Mouse (Mus musculus) ES-Bruce4 (cell line): ENCODE data around the gene Snx11. TPM values are rescaled to one million over a fixed set of nuclear protein-coding genes. Genes with fewer than 3 reads are reported as not detected.
"Not testable (repeated sequence)": the region's sequence is repeated elsewhere in the genome, so short reads cannot be mapped to it uniquely, and the experiment has no call there.

ENCODE experiments used
- H3K27ac ChIP-seq: 2 replicates; pipeline ENCODE4 v1.5.1; 2012; ENCODE audit warnings: low read length, inconsistent platforms; ENCODE audit not compliant: insufficient read depth
- H3K27me3 ChIP-seq: 2 replicates; pipeline ENCODE4 v1.6.1; 2012; ENCODE audit warnings: mild to moderate bottlenecking, low read length, inconsistent platforms; ENCODE audit not compliant: control insufficient read depth, poor library complexity, insufficient read depth, severe bottlenecking
- H3K36me3 ChIP-seq: 2 replicates; pipeline ENCODE4 v1.6.1; 2012; ENCODE audit warnings: inconsistent platforms, mild to moderate bottlenecking, low read length, moderate library complexity; ENCODE audit not compliant: control insufficient read depth, poor library complexity, insufficient read depth, severe bottlenecking
- H3K4me1 ChIP-seq: one replicate; pipeline ENCODE4 v1.8.1; 2011; ENCODE audit warnings: low read length; ENCODE audit not compliant: control insufficient read depth, insufficient read depth
- H3K4me3 ChIP-seq: 2 replicates; pipeline ENCODE4 v1.5.1; 2011; ENCODE audit warnings: low read depth, mild to moderate bottlenecking, low read length
- H3K9ac ChIP-seq: 2 replicates; pipeline ENCODE4 v1.6.1; 2012; ENCODE audit warnings: low read depth, mild to moderate bottlenecking, inconsistent platforms; ENCODE audit not compliant: poor library complexity, severe bottlenecking
- H3K9me3 ChIP-seq: replicated peaks from 2 replicates; pipeline ENCODE4 v1.6.1; 2012; ENCODE audit warnings: mild to moderate bottlenecking, low read length, inconsistent platforms; ENCODE audit not compliant: control insufficient read depth, poor library complexity, insufficient read depth, severe bottlenecking
- CTCF ChIP-seq: IDR thresholded peaks from one replicate; pipeline ENCODE4 v1.8.1; 2011; ENCODE audit warnings: low read depth, low read length
- EP300 ChIP-seq: IDR thresholded peaks from 2 replicates; pipeline ENCODE4 v1.6.1; 2011; ENCODE audit warnings: low read depth, low read length; ENCODE audit not compliant: insufficient read depth
- POLR2A ChIP-seq: IDR thresholded peaks from one replicate; pipeline ENCODE4 v1.8.1; 2011; ENCODE audit warnings: low read length; ENCODE audit not compliant: insufficient read depth
- polyA plus RNA-seq: library from polyadenylated mRNA; stranded (reverse); fragments of >200 nt; gene quantifications from 2 replicates; pipeline ENCODE4 v1.2.4, GENCODE M21; 2011; ENCODE audit warnings: low read depth; ENCODE audit not compliant: missing spikeins, insufficient read depth, insufficient read length

The Snx11 gene
- polyA plus RNA-seq, 1 experiment = 27.3 TPM

DNA sequence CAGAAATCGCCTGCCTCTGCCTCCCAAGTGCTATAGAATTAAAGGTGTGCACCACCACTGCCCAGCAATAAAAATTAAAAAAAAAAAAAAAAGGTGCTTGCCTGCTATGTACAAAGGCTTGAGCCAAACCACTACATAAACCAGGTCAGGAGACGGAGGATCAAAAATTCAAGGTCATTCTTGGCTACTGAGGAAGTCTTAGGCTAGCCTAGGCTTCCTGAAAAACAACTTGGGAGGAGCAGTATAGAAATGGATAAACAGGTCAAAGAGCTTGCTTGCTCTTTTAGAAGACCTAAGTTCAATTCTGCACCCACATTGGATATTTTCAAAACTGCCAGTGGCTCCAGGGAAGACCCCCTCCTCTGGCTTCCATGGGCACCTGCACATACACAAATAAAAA is 37.1 kb upstream of the Snx11 start:
- H3K4me1 ChIP-seq = peaks cover 3% of the 10 kb centered on the region
- H3K4me3 ChIP-seq = no peak overlapping the region
- H3K9ac ChIP-seq = no peak overlapping the region
- H3K27ac ChIP-seq = no peak overlapping the region
- H3K36me3 ChIP-seq = peaks cover 60% of the 10 kb centered on the region
- TF ChIP-seq POLR2A (no peak), CTCF (no peak), EP300 (no peak)
- H3K9me3 ChIP-seq = no peaks in the 10 kb centered on the region
- H3K27me3 ChIP-seq = no peaks in the 10 kb centered on the region

DNA sequence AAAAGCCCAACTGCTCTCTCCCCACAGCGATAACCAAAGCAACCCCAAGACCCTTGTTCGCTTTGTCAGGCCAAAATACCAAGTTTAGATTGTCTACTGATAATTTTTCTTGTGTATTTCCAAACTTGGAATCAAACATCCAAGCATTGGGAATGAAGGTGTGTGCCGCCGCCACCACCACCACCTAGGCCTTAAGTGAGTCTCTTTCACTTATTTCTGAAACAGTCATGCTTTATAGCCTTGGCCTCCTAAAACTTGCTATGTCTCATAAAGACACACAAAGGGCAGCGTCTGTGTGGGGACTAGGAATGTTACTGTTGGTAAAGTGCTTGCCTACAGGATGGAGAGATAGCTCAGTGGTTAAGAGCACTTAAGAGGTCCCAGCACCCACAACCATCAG is 36.6 kb upstream of the Snx11 start:
- no peak for TF ChIP-seq POLR2A
- TF ChIP-seq CTCF = no peak
- no peak for TF ChIP-seq EP300
- Histone ChIP-seq H3K36me3 (peaks cover 60% of the 10 kb centered on the region), H3K27me3 (no peaks in the 10 kb centered on the region), H3K9ac (no peak overlapping the region), H3K4me3 (no peak overlapping the region), H3K4me1 (peaks cover 3% of the 10 kb centered on the region), H3K9me3 (no peaks in the 10 kb centered on the region), H3K27ac (peak overlapping the region; percentile 47; the same call in 1 of the 2 replicates)

DNA sequence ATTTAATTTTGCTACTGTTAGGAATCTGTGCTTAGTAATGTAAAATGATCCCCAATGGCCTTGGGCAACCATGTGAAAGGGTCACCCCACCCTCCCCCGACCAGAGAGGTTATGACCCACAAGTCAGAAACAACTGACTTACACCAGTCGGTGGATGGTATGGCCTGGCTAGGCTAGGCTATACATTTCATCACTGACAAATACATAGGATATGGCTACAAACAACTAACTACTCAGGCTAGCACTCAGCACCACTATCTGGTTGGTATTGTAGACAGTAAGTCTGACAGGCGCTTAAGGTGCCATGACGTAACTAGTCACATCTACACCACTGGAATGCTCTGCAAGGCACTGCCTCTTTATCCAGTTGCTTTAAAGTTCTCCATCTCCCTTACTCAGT is 36.1 kb upstream of the Snx11 start:
- peaks cover 3% of the 10 kb centered on the region for H3K4me1 ChIP-seq
- no peaks in the 10 kb centered on the region for H3K9me3 ChIP-seq
- no peak overlapping the region for H3K9ac ChIP-seq
- peaks cover 60% of the 10 kb centered on the region for H3K36me3 ChIP-seq
- no peak overlapping the region for H3K4me3 ChIP-seq
- TF ChIP-seq CTCF (no peak), POLR2A (no peak), EP300 (no peak)
- no peak overlapping the region for H3K27ac ChIP-seq
- H3K27me3 ChIP-seq = no peaks in the 10 kb centered on the region

DNA sequence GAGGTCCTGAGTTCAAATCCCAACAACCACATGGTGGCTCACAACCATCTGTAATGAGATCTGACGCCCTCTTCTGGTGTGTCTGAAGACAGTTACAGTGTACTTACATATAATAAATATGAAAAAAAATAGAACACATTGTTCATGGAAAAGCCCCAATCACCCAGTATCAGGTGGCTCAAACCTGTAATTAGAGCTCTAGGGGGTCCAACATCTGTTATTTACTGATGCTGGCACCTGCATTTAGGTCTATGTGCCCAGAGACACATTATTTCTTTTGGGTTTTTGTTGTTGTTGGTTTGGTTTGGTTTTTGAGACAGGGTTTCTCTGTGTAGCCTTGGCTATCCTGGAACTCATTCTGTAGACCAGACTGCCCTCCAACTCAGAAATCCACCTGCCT is 33.8 kb upstream of the Snx11 start:
- not testable (repeated sequence) for H3K4me3 ChIP-seq, H3K9ac ChIP-seq, H3K4me1 ChIP-seq, H3K27me3 ChIP-seq, H3K9me3 ChIP-seq, H3K27ac ChIP-seq
- H3K36me3 ChIP-seq = peaks cover 60% of the 10 kb centered on the region

DNA sequence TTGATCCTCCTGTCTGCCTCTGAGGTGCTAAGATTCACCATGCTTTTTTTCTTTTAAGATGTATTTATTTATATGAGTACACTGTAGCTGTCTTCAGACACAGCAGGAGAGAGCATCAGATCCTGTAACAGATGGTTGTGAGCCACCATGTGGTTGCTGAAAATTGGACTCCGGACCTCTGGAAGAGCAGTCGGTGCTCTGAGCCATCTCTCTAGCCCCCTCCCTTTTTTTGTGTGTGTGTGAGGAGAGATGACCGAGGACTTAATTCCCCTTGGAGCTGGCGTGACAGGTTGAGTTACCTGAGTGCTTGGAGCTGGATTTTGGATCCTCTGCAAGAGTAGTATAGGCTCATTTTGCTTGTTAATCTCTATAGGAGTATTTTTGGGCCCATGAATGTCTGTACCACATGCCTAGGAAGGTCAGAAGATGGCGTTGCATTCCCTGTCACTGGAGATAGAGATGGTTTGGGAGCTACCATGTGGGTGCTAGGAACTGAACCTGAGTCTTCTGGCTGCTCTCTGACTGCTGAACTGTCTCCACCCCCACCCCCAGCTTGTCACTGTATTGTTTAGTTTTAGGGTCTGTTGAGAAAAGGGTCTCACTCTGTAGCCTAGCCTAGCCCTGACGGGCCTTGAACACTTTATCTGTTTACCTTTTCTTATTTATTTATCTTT is 32.3 kb upstream of the Snx11 start:
- H3K9me3 ChIP-seq = no peaks in the 10 kb centered on the region
- TF ChIP-seq CTCF (no peak), EP300 (no peak), POLR2A (no peak)
- peaks cover 66% of the 10 kb centered on the region for H3K36me3 ChIP-seq
- H3K9ac ChIP-seq = no peak overlapping the region
- H3K27me3 ChIP-seq = no peaks in the 10 kb centered on the region
- no peak overlapping the region for H3K4me3 ChIP-seq
- H3K27ac ChIP-seq = 0 out of 2 replicates have a peak overlapping the region, but pooled peaks have one; percentile 13
- no peaks in the 10 kb centered on the region for H3K4me1 ChIP-seq

DNA sequence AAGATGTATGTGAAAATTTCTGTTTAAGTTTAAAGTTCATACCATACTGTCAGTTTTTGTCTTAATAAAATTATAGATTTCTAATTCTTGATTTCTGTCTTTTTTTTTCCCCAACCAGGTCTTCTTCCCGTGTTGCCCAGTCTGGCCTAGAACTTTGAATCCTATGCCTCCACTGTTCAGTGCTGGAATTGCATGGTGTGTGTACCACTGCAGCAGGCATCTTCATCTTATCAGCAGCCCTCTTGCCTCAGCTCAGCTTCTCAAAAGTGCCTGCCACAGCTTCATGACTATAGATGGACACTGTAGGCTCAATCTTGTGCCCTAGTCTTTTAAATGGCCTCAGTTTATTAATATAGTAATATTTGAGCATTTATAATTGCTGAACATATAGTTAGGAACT is 30.7 kb upstream of the Snx11 start:
- Histone ChIP-seq H3K27ac (no peak overlapping the region), H3K9ac (no peak overlapping the region), H3K9me3 (no peaks in the 10 kb centered on the region), H3K27me3 (no peaks in the 10 kb centered on the region), H3K36me3 (peaks cover 80% of the 10 kb centered on the region), H3K4me3 (no peak overlapping the region), H3K4me1 (no peaks in the 10 kb centered on the region)
- no peak for TF ChIP-seq EP300
- TF ChIP-seq POLR2A = no peak
- no peak for TF ChIP-seq CTCF
